Mouse (Mus musculus) C2C12 (cell line): Measurements from ENCODE around the gene Aff1.

Experiments
- CTCF ChIP-seq: IDR thresholded peaks from one replicate; pipeline ENCODE4 v1.5.1; 2011; ENCODE audit not compliant: control insufficient read depth, insufficient read depth, insufficient read length
- FOSL1 ChIP-seq: IDR thresholded peaks from one replicate; pipeline ENCODE4 v1.8.0; 2011; ENCODE audit warnings: mild to moderate bottlenecking, low read length; ENCODE audit not compliant: poor library complexity, insufficient read depth, severe bottlenecking
- MAX ChIP-seq: IDR thresholded peaks from one replicate; pipeline ENCODE4 v1.6.1; 2011; ENCODE audit warnings: mild to moderate bottlenecking, control low read depth
- MYOG ChIP-seq: IDR thresholded peaks from one replicate; pipeline ENCODE4 v1.6.1; 2011; ENCODE audit not compliant: control insufficient read depth, insufficient read length; ENCODE audit errors: extremely low read depth
- USF1 ChIP-seq: IDR thresholded peaks from one replicate; pipeline ENCODE4 v1.6.1; 2011; ENCODE audit warnings: low read depth, mild to moderate bottlenecking, control low read depth, moderate library complexity

DNA sequence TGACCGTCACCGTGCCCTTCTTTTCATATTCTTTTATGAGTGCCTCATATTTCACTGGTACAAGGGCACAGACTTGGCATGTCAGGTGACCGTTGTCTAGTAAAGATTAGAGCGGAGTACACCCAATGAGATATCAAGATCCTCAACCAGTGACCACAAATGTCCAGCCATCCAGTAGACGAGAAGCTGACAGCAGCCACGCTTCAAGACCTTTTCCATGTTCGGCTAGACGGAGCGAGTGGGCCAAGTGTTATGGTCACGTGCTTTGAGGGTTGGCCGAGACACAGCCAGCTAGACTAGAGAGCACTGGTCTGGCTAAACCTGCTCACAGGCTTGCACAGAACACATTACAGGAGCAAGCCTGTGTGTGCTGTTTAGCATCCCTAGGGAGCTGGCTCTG is 168.4 kb downstream of the Aff1 start:
- TF ChIP-seq MAX (no peak), CTCF (no peak), FOSL1 (no peak), MYOG (no peak), USF1 (no peak)
